Mouse (Mus musculus) kidney, postnatal 0 days (tissue): ENCODE results near the gene Vinac1. TPM values are rescaled to one million over a fixed set of nuclear protein-coding genes. Genes with fewer than 3 reads are reported as not detected.
A peak's percentile ranks its signal among the peaks of the same experiment; 100 is the strongest.

ENCODE experiments used
- ATAC-seq: fragments of 200-750 bp; cut with Nextera tagmentation; replicated peaks from 2 replicates; pipeline ENCODE4 v1.8.0; 2017; ENCODE audit warnings: low read depth, moderate number of reproducible peaks, moderate TSS enrichment, moderate library complexity; ENCODE audit not compliant: low FRiP score
- DNase-seq: peaks from one replicate; pipeline ENCODE4 v3.0.0-alpha.2; 2016; ENCODE audit warnings: low spot score
- H3K27ac ChIP-seq: fragments of 300-500 bp; sonication (generic); 2 replicates; pipeline ENCODE4 v1.5.1; 2014; ENCODE audit warnings: mild to moderate bottlenecking
- H3K27me3 ChIP-seq: fragments of 300-500 bp; sonication (generic); 2 replicates; pipeline ENCODE4 v1.6.1; 2014; ENCODE audit warnings: low read length, mixed read lengths; ENCODE audit not compliant: insufficient read depth
- H3K36me3 ChIP-seq: fragments of 300-500 bp; sonication (generic); 2 replicates; pipeline ENCODE4 v1.6.1; 2014; ENCODE audit warnings: low read length, mixed read lengths; ENCODE audit not compliant: insufficient read depth
- H3K4me1 ChIP-seq: fragments of 300-500 bp; sonication (generic); replicated peaks from 2 replicates; pipeline ENCODE4 v1.6.1; 2014; ENCODE audit warnings: antibody characterized with exemption, low read length, mixed read lengths; ENCODE audit not compliant: insufficient read depth
- H3K4me2 ChIP-seq: fragments of 300-500 bp; sonication (generic); 2 replicates; pipeline ENCODE4 v1.6.1; 2014; ENCODE audit warnings: mild to moderate bottlenecking, low read length, moderate library complexity, mixed read lengths
- H3K4me3 ChIP-seq: fragments of 300-500 bp; sonication (generic); replicated peaks from 2 replicates; pipeline ENCODE4 v1.5.1; 2014; ENCODE audit warnings: low read depth, low read length
- H3K9ac ChIP-seq: fragments of 300-500 bp; sonication (generic); 2 replicates; pipeline ENCODE4 v1.6.1; 2014; ENCODE audit warnings: low read depth, low read length
- H3K9me3 ChIP-seq: fragments of 300-500 bp; sonication (generic); replicated peaks from 2 replicates; pipeline ENCODE4 v1.6.1; 2016; ENCODE audit warnings: low read length, inconsistent platforms, mixed read lengths
- CTCF ChIP-seq: IDR thresholded peaks from 2 replicates; pipeline ENCODE4 v1.5.1; 2016; ENCODE audit warnings: antibody characterized with exemption, low read depth, mild to moderate bottlenecking, moderate library complexity
- WGBS: fragments of 180-500 bp; shearing (Covaris S2); extraction: QIAGEN DNeasy Blood & Tissue Kit; methylation state at CpG from one replicate; pipeline ENCODE4 v1.1.7; 2014; 5-methylcytosine and 5-hydroxymethylcytosine counted together
- polyA plus RNA-seq: library from polyadenylated mRNA; unstranded; fragments of >200 nt; fragmentation: Nextera tagmentation; extraction: Ambion mirVana; gene quantifications from 2 replicates; pipeline ENCODE4 v1.2.1, GENCODE M21; 2015

The Vinac1 gene
- polyA plus RNA-seq, 1 experiment from 2014 or later, result 0.11 TPM

DNA sequence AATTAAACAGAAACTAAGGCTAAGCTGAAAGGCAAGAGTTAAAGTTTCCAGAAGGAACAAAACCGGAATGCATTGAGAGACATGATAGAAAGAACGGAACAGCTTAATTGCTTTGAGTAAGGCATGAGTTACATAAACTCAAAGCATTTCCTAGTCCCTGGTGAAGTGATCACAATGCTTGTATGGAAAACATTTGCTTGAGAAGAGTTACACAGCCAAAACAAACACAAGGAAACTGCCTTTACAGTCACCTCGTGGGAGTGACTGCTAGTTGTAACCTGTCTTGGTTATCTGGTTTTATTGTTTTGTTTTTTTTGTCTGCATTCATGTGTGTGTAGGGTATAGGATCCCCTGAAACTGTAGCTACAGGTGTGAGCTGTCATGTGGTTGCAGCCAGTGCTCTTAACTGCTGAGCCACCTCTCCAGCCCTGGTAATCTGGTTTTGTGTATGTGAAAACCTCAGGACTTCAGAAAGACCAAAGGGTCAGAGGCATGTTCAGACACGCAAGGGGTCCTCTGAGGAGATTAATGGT, 4.5 kb upstream of the Vinac1 start:
- Histone ChIP-seq H3K4me2 (no peak overlapping the region), H3K27me3 (no peaks in the 10 kb centered on the region), H3K27ac (no peak overlapping the region), H3K4me3 (no peak overlapping the region), H3K9me3 (no peaks in the 10 kb centered on the region), H3K36me3 (no peaks in the 10 kb centered on the region), H3K4me1 (no peaks in the 10 kb centered on the region), H3K9ac (no peak overlapping the region)
- no peak for TF ChIP-seq CTCF
- ATAC-seq, result no peak
- 27% methylated on average over 4 of the region's 4 CpGs for WGBS
- peak; percentile 71 for DNase-seq

DNA sequence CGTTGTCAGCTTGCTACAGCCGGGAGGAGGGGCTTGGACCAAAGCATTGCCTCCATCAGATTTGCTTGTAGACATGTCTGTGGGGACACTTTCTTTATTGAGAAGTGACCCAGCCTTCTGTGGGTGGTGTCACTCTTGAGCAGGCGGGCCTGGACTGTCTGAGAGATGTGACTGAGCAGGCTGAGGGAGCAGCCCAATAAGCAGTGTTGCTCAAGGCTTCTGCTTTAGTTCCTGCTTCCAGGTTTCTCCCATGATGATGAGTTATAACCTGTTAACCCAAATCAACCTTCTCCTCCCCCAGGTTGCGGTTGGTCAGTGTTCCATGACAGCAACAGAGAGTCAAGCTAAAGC, 1.2 kb downstream of the Vinac1 start:
- peak; percentile 40 for DNase-seq
- H3K9me3 ChIP-seq, result no peaks in the 10 kb centered on the region
- no peak for TF ChIP-seq CTCF
- peak; percentile 54; the same call in 1 of the 2 replicates for ATAC-seq
- H3K9ac ChIP-seq, result no peak overlapping the region
- H3K4me3 ChIP-seq, result no peak overlapping the region
- no peaks in the 10 kb centered on the region for H3K36me3 ChIP-seq
- no peak overlapping the region for H3K27ac ChIP-seq
- WGBS, result 35% methylated on average over 4 of the region's 4 CpGs
- no peak overlapping the region for H3K4me2 ChIP-seq
- no peaks in the 10 kb centered on the region for H3K27me3 ChIP-seq
- 0 out of 2 replicates have a peak, but pooled peaks cover 3% of the 10 kb centered on the region for H3K4me1 ChIP-seq

DNA sequence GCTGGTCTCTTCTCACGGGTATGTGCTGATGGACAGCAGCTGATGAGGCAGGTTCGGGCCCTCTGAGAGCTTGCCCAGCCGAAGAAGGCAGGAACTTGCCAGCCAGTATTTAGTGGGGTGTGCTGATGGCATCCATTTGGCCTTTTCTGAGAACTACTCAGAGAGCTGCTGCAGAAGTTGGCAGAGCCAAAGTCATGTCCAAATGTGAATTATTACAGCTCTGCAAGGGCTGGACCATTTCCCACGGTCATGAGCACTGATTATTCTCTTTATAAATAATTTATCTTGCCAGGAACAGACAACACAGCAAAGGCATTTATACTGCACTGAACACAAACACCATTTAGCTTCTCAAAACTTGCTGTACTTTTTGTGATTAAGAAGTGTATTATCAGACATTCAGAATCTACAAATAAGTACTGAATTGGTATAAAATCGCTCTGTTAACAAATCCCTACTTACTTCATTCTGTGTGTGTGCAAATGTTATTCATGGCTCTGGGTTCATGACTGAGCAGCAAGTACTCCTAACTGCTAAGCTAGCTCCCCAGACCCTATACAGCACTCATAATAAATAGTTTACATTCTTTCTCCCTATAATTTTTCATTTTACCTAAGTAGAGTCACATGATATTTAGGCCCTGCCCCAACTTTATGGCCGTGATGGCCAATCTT, 1.7 kb downstream of the Vinac1 start:
- DNase-seq (no peak), ATAC-seq (no peak)
- no peak overlapping the region for H3K27ac ChIP-seq
- 51% methylated on average over 6 of the region's 6 CpGs for WGBS
- H3K36me3 ChIP-seq, result no peaks in the 10 kb centered on the region
- H3K27me3 ChIP-seq, result no peaks in the 10 kb centered on the region
- no peak for TF ChIP-seq CTCF
- no peaks in the 10 kb centered on the region for H3K9me3 ChIP-seq
- H3K4me1 ChIP-seq, result 0 out of 2 replicates have a peak, but pooled peaks cover 3% of the 10 kb centered on the region
- no peak overlapping the region for H3K4me3 ChIP-seq
- no peak overlapping the region for H3K4me2 ChIP-seq
- H3K9ac ChIP-seq, result no peak overlapping the region

DNA sequence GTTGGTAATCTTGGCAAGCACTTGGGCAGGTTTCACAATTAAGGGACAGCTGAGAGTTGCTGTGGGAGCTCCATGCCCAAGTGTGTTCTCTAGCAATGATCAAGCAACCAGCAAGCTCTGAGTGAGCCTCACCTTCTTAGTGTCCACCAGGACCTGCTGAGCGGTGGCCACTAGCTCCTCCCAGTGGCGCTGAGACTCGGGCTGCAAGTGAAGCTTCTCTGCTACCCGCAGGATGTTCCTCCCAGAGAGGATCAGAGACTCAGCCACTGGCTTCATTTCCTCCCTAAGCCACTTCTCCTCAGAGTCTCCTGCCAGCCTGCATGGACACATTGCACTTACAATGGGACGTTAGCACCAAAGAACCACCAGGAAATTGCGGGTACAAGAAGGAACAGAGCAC, 7.4 kb downstream of the Vinac1 start:
- Histone ChIP-seq H3K9me3 (no peaks in the 10 kb centered on the region), H3K4me1 (peaks cover 11% of the 10 kb centered on the region; the same call in 1 of the 2 replicates), H3K27me3 (no peaks in the 10 kb centered on the region), H3K9ac (no peak overlapping the region), H3K36me3 (no peaks in the 10 kb centered on the region), H3K4me3 (no peak overlapping the region), H3K4me2 (no peak overlapping the region), H3K27ac (no peak overlapping the region)
- TF ChIP-seq CTCF, result peak; percentile 43; the same call in 1 of the 2 replicates
- no peak for ATAC-seq
- WGBS, result 28% methylated on average over 6 of the region's 6 CpGs
- no peak for DNase-seq

DNA sequence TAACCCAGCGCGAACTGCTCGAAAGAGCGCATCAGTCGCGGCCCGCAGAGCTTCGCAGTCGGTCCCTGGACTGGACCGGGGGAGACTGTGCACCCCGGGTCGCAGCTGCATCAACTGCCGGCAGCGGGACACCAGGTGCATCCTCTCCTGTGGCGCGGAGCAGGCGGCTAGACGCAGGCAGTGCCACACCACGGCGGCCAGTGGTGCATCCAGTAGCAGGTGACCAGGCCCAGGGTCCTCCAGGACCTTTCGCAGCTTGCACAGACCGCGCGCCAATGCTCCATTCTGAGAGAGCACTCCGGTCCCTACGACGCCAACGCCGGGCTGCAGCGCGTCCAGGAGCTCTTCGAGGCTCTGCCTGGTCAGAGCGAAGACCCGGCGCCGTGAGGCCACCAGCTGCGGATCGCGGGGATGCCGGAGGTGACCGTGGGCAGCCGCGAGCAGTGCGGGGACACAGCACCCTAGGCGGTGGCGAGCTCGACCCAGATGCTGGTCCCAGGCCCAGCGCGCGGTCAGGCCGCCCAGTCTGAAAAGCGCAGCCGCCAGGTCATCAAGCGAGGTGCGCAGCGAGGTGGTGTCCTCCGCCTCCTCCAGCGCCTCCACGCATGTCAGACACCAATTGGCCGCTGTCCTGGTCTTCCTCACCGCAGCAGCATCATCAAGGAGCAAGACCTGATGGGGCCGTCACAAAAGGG, 8.9 kb downstream of the Vinac1 start:
- peak overlapping the region; percentile 65 for H3K4me2 ChIP-seq
- H3K27ac ChIP-seq, result no peak overlapping the region
- no peaks in the 10 kb centered on the region for H3K9me3 ChIP-seq
- peaks cover 11% of the 10 kb centered on the region; the same call in 1 of the 2 replicates for H3K4me1 ChIP-seq
- peak overlapping the region; percentile 2; the same call in 1 of the 2 replicates for H3K9ac ChIP-seq
- TF ChIP-seq CTCF, result no peak
- no peaks in the 10 kb centered on the region for H3K36me3 ChIP-seq
- DNase-seq (peak; percentile 30), ATAC-seq (peak; percentile 33; the same call in 1 of the 2 replicates)
- 1% methylated on average over 62 of the region's 62 CpGs for WGBS
- peak overlapping the region; percentile 39 for H3K4me3 ChIP-seq
- H3K27me3 ChIP-seq, result no peaks in the 10 kb centered on the region

DNA sequence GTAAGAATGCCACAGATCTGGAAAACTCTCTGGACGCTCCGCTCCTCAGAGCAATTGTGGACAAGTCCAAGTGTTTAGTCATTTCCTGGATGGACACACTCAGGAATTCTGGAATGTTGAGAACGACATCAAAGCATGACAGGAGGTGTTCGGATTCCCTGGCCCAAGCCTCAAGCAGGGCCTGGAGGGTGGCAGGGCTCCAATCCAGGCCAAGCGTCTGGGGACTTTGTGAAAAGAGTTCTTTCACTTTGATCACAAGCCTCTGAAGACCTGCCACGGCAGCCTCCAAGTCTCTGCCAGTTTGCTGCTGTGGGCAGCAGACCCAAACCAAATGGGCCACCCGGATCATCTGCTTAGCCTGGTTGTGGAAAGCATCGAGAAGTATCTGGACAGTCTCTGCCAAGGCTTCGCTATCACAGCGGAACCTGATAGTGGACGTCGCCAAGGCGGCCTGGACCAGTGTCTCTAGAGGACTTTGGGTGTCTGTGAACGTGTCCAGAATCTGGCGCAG, 9.5 kb downstream of the Vinac1 start:
- Histone ChIP-seq H3K9ac (peak overlapping the region; percentile 2; the same call in 1 of the 2 replicates), H3K36me3 (no peaks in the 10 kb centered on the region), H3K4me2 (peak overlapping the region; percentile 65), H3K4me1 (peaks cover 11% of the 10 kb centered on the region; the same call in 1 of the 2 replicates), H3K27ac (no peak overlapping the region), H3K4me3 (peak overlapping the region; percentile 39), H3K27me3 (no peaks in the 10 kb centered on the region), H3K9me3 (no peaks in the 10 kb centered on the region)
- no peak for TF ChIP-seq CTCF
- WGBS, result 18% methylated on average over 15 of the region's 15 CpGs
- no peak for ATAC-seq
- DNase-seq, result no peak
